In genomic region chr5:84334481-84334880, GRCm38 (mm10) we compare ENCODE assay signal across 26 mouse cellular contexts.
"Had no signal": no experiment of that assay in that cellular context is flagged by ENCODE, and none has a peak within 500 bp of the region (broad histone marks: within the 10 kb centered on the region; RNA-seq: fewer than 3 reads in every experiment).

No protein-coding gene starts in this region.

- DNase-seq: cerebellum, adult 8-10 months; cerebellum, adult 9-10 months; cerebellum, adult 9-11 months; cerebellum, postnatal 10 days; cerebellum, postnatal 14 days; cerebellum, postnatal 25 days; cerebellum, postnatal 36 days; embryo, embryonic 11 days; forebrain, postnatal 0 days; gastrocnemius, adult 2 months; gastrocnemius, postnatal 10 days; gastrocnemius, postnatal 14 days; gastrocnemius, postnatal 25 days; gastrocnemius, postnatal 36 days; heart, adult 11 months; heart, adult 18-20 months; heart, adult 2 months had no signal

- H3K9me3 ChIP-seq: embryonic facial prominence, embryonic 10.5 days; embryonic facial prominence, embryonic 12.5 days; embryonic facial prominence, embryonic 13.5 days; embryonic facial prominence, embryonic 15.5 days; forebrain, embryonic 12.5 days; heart, embryonic 10.5 days had no signal

- ATAC-seq: forebrain, embryonic 16.5 days; forebrain, postnatal 0 days had no signal

- H3K9ac ChIP-seq: embryonic facial prominence, embryonic 12.5 days; embryonic facial prominence, embryonic 13.5 days; embryonic facial prominence, embryonic 15.5 days; forebrain, embryonic 12.5 days; forebrain, postnatal 0 days had no signal

- H3K27me3 ChIP-seq: embryonic facial prominence, embryonic 12.5 days; embryonic facial prominence, embryonic 13.5 days; embryonic facial prominence, embryonic 15.5 days; forebrain, embryonic 12.5 days had no signal

- H3K4me1 ChIP-seq: embryonic facial prominence, embryonic 12.5 days; embryonic facial prominence, embryonic 13.5 days; embryonic facial prominence, embryonic 15.5 days; forebrain, embryonic 12.5 days; heart, embryonic 10.5 days had no signal

- H3K4me2 ChIP-seq: embryonic facial prominence, embryonic 12.5 days; embryonic facial prominence, embryonic 13.5 days; embryonic facial prominence, embryonic 15.5 days; forebrain, embryonic 12.5 days; heart, embryonic 11.5 days had no signal

- H3K4me3 ChIP-seq: embryonic facial prominence, embryonic 10.5 days; embryonic facial prominence, embryonic 12.5 days; embryonic facial prominence, embryonic 13.5 days; embryonic facial prominence, embryonic 15.5 days; erythroblast, embryonic 14.5 days; forebrain, embryonic 12.5 days; gastrocnemius, adult 2 months; heart, adult 2 months; heart, embryonic 10.5 days had no signal

- H3K36me3 ChIP-seq: embryonic facial prominence, embryonic 10.5 days; embryonic facial prominence, embryonic 12.5 days; embryonic facial prominence, embryonic 13.5 days; embryonic facial prominence, embryonic 15.5 days; forebrain, embryonic 12.5 days; heart, embryonic 10.5 days had no signal

- H3K27ac ChIP-seq: embryonic facial prominence, embryonic 10.5 days; embryonic facial prominence, embryonic 12.5 days; embryonic facial prominence, embryonic 13.5 days; embryonic facial prominence, embryonic 15.5 days; forebrain, embryonic 12.5 days; gastrocnemius, adult 2 months; heart, adult 2 months; heart, embryonic 10.5 days had no signal
